Comparison of ENCODE assay signal across 19 mouse cellular contexts in genomic region chr6:91742466-91742865, GRCm38 (mm10).
"Had no signal": no experiment of that assay in that cellular context is flagged by ENCODE, and none has a peak within 500 bp of the region (broad histone marks: within the 10 kb centered on the region; RNA-seq: fewer than 3 reads in every experiment).

No protein-coding gene starts in this region.

- H3K27me3 ChIP-seq: intestine, embryonic 15.5 days; kidney, embryonic 15.5 days; liver, embryonic 13.5 days had no signal

- ATAC-seq: intestine, embryonic 15.5 days had no signal

- H3K4me3 ChIP-seq: intestine, embryonic 15.5 days; kidney, embryonic 15.5 days; layer of hippocampus, adult 2 months; left cerebral cortex, adult 2 months; liver, embryonic 13.5 days had no signal

- DNase-seq: kidney, adult 11 months; kidney, adult 8-10 months; kidney, postnatal 14 days; layer of hippocampus, adult 9-11 months; liver, embryonic 13.5 days; lung, adult 2 months; lung, postnatal 14 days; lung, postnatal 4 days; midbrain, embryonic 14.5 days; right cerebral cortex, adult 18-20 months; right cerebral cortex, postnatal 14 days; right cerebral cortex, postnatal 4 days; spleen, adult 18-20 months; thymus, postnatal 25 days had no signal

- H3K27ac ChIP-seq: intestine, embryonic 15.5 days; left cerebral cortex, adult 2 months; liver, embryonic 13.5 days had no signal

- H3K9ac ChIP-seq: intestine, embryonic 15.5 days; kidney, embryonic 15.5 days; liver, embryonic 13.5 days had no signal

- H3K4me2 ChIP-seq: intestine, embryonic 15.5 days; kidney, embryonic 15.5 days; liver, embryonic 13.5 days; midbrain, embryonic 11.5 days had no signal

- H3K9me3 ChIP-seq: intestine, embryonic 15.5 days; kidney, embryonic 15.5 days; liver, embryonic 13.5 days had no signal
